Mouse (Mus musculus) layer of hippocampus, adult 9-10 months (tissue): ENCODE measurements at regions not wholly inside any gene's neighbourhood (a gene's known extent, or its start where the extent isn't known, plus 50 kb on each side); places are given as distances from the start of the nearest gene placed in this dataset.

Experiments
- DNase-seq: peaks from one replicate; pipeline ENCODE4 v3.0.0; 2022; ENCODE audit warnings: low spot score

GRCm38 (mm10) chr9:59232682-59233081 lies 58.7 kb upstream of the Adpgk start:
- no peak for DNase-seq

- DNase-seq: no peak
These were observed 59.4 kb upstream of the Adpgk start for GRCm38 (mm10) chr9:59231947-59232346.

DNA sequence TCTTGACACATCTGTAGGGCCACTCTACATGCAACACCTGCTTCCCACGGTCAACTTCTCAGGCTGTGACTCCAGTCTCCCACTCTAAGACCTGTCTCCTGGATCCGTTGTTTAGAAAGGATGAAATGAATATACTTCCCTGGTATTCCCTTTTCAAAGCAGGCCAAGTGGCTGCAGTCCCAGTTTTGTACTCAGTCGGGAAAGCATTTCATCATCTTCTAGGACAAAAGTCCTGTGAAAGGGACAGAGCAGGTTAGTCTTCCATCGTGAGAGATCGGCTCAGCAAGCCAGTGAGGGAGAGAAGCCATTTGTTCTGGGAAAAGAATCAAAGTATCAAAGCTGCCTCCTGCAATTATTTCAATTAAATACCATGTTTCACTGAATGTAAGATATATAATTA lies 60.2 kb upstream of the Adpgk start:
- DNase-seq: no peak

DNA sequence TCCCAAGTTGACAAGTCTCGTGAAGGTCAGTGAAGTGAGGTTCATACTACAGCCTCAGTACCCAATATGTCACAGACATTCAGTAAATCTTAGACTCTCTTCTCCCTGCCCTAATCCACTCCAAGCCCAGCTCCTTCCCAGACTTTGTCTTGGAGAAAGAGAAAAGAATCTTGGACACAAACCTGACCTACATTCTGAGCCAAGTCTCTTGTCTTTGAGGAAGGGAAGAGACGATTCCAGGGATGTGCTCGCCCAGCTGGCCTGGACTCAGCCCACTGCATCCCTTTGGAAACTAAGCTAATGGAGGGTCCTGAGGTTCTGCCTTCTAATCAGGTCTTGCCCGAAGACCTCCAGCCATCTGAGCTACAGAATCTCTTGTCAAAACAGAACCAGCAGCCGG lies 61.2 kb upstream of the Adpgk start:
- DNase-seq: no peak

DNA sequence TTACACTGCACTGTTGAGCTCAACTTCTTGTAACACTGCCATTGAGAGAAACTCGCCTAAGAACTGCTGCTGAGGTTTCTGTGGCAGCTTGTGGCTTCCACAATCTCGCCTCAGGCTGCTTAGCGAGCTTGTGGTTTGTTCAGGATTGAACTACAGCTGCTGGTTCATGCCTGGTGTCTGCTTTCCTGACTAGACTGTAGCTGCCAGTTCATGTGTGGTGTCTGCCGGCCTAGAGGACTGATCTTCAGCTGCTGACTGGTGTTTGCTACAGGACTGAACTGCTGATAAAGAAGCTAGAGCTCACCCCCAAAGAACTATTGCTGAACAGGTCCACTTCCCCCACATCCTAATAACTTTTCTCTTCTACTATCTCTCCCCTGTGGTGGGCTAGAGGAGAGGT lies 63.4 kb upstream of the Adpgk start:
- no peak for DNase-seq

DNA sequence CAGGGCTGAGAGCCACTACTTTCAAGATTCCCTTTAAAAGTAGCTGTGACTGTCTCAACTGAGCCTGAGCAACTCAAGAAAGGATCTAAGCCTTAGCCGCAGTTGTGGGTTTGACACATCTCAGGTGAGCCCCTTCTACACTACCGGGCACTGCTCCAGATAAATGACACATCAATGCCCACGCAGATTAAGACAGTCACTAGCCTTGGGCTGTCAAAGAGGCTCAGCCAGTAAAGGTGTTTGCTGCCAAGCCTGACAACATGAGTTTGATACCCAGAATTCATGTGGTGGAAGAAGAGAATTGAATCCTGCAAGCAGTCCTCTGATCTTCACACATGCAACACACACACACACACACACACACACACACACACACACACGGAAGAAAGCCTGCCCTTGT lies 65.0 kb upstream of the Adpgk start:
- no peak for DNase-seq

DNA sequence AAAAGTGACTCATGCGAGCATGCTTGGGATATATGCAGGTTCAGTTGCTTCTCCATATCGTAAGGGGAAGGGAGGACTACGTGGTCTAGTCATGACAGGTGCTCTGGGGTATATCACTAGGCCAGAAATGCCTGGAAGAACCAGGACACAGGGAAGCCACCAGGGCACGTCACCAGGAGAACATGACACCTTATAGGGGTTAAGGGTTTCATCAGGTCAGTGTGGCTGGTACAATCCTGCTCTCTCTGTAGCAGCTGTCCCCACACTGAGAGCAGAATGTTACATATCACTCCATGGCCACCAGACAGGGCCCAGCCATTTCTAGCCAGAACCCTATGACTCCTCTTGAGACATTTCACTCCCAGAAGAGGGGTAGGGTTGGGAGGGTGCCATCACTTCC lies 72.1 kb upstream of the Adpgk start:
- no peak for DNase-seq

DNA sequence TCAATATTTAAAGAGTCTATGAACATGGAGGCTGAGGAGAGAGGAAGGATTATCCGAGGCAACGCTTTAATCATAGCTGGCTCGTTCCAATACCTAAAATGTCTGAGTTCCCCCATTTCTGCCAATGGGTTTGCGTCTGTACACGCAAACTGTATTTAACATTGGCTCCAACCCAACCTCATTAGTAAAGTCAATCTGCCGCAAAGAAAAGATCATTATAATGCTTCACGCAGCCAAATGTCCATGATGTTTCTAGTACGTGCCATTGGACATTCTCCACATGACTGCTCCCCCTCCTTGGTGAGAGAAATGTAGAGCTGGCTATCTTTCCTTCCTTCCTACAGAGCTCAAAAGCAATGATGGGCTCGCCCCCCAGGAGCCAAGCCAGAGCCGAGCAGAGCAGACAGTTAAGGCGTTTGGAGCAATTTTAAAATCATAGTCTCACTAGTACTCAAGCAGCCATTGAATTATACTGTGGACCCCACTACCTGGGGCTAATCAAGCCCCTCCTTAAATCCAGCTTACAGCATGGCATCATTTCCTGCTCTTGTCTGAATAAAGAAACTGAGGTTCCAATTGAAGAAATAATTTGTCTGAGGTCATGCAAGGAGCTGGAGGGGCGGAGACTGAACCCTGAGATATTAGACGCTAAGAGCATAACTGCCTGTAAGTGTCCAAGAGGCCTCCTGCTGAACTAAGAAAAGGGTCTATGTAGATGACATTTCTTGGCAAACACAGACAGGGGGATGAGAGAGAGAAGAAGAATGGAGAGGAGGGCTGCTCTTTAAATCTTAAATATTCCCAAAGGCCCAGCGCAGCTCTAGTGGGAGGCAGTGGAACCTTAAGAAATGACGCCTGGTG lies 88.5 kb upstream of the Adpgk start:
- peak; percentile 22 for DNase-seq

- DNase-seq: no peak
These were observed 91.7 kb upstream of the Adpgk start for GRCm38 (mm10) chr9:59199495-59200196.

DNA sequence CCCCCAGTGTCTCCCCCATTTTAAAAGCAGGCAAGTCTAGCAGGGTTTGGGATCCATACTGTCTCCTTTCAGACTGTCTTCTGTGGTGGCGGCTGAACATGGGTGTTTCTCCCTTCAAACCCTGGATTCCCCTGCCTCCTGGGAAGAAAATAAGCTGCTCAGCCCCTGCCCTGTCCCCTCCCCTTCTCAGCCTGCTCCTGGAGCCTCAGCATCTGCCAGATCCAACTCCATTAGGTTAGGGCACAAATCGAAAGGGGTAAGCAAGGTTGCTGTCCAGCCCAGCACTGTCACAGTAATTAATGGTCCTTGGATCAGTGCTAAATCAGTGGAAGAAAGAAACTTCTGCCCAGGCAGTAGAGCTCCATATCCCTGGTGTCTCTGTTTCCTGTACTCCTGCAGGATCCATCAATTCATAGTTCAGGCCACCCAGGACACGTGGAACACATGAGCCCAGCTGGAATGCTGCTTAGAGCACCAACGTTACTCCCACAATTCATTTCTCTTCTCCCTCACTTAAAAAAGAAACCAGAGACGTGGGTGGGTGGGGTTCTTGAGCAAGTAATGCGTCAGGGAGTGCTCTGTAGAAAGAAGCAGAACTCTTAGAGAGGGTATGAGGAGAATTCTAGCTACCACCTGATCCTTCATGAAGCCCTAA lies 93.0 kb upstream of the Adpgk start:
- no peak for DNase-seq

DNA sequence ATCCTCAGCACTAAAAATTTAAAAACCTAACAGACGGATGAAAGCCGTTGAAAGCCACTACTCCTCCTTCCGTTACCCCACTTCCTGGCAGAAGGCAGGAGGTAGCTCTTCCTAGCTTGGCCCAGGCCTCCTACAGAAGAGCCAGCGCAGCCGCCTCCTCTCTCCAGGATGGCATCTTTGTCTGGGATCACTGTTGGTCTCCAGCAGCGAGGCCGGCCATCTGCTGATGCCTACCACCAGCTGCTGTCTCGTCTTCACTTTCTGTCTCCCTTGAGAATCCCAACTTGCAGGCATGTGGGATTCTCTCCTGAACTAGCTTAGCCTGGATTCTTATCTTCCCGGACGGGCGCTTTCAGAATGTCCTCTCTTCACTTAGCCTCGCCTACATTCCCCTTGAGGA lies 93.9 kb upstream of the Adpgk start:
- DNase-seq: no peak

- no peak for DNase-seq
These were observed 97.4 kb upstream of the Adpgk start for GRCm38 (mm10) chr9:59193971-59194370.

DNA sequence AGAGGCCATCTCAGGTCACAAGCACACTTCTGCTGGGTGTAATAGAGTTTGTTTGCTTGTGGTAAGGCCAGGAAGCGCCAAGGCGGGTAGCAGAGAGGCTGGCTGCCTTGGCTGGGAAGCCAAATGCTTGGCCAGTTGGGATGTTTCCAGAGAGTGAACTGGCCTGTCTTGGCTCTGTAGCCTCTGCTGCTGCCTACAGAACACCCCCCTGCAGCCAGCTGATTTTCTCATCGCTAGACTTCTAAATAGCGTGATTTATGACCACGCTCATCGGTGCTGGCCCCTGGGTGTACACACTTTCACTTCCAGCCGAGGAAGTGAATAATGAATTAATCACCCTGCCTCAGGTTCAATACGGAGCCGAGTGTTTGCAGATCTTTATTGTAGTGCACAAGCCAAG lies 102.2 kb upstream of the Adpgk start:
- DNase-seq: no peak

DNA sequence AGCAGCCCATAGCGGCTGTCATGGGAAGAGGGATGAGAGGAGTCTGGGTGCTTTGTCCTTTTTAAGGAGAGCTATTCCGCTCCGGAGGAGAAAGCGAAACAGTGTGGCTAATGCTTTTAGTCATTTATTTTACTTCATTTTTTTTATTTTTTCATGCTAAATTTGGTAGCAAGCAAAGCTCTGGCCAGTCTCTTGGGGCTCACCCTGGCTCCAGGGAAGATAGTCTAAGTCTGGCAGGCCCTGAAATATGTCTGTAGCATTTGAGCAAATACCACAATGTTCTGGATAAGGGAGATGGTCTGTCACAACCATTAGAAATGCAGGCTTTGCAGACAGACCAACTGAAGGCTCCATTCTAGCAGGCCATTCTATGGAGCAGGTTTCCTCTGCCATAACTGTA lies 102.9 kb upstream of the Adpgk start:
- DNase-seq: no peak

DNA sequence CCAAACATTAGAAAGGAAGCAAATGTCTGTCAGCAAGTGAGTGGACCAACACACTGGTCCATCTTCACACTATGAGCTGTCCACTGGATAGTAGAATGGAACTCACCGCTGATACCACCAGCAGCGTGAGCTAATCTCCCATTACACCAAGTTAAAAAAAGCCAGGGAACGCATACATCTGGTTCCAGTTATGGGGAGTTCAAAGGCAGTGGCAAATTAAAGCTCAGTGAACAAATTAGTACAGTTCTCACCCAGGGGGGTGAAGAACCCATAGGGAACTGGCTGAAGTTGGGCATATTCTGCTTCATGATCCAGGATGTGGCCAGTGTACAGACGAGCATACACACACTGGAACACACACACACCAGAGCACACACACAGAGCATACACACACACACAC lies 105.0 kb upstream of the Adpgk start:
- no peak for DNase-seq

DNA sequence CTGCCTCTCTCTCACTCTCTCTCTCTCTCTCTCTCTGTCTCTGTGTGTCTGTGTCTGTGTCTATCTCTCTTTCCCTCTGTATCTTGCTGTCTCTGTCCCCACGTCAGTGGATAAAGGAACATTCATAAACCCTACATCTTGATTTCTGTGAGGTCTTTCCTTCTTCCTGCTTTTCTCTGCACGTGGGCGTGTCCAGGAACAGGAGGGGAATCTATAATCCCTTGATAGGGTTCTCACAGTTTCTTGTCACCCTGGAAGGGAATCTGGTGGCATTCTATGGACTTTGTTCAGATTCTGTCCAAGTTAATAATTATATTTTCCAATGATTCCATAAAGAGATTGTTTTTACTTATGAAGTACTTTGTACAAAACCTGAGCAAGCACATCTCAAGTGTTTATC lies 107.3 kb upstream of the Adpgk start:
- no peak for DNase-seq

DNA sequence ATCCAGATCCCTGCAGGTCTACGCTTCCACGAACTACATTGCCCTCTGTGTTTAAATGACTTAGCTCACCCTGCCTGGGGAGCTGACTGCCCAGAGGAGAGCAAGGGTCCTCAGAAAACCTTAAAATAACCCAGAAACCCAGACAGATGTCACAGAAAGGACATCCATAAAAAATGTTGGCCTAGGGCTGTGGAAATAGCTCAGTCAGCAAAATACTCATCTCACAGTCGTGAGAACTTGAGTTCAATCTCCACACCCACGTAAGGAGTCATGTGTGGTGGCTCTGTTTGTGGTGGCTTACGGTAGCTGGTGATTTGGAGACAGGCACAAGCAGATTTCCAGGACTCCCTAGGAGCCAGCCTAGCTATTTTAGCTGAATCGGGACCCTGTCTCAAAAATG lies 108.5 kb upstream of the Adpgk start:
- DNase-seq: no peak

GRCm38 (mm10) chr9:59182490-59182889 lies 108.9 kb upstream of the Adpgk start:
- no peak for DNase-seq

GRCm38 (mm10) chr9:59171576-59171975 lies 119.8 kb upstream of the Adpgk start:
- no peak for DNase-seq

- DNase-seq: no peak
These were observed 127.2 kb upstream of the Neo1 start for GRCm38 (mm10) chr9:59163390-59163976.

DNA sequence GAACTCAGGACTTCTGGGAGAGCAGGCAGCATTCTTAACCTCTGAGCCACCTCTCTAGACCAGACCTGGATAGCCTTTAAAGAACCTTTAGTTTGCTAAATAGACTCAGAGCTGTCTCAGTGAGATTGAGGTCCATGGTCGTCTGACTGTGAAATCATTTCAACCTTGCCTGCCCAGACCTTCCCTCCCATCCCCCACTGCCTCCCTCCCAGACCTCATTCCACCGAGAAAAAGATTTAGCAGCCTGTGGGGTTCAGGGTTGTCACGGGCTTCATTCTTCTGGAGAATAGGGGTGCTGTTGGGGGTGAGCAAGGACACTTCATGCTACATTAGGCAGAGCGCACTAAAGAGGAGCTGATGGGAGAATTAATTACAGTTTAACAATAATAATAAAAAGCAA lies 126.7 kb upstream of the Neo1 start:
- no peak for DNase-seq

- DNase-seq: no peak
These were observed 121.4 kb upstream of the Neo1 start for GRCm38 (mm10) chr9:59157663-59158062.

GRCm38 (mm10) chr9:59153945-59154344 lies 117.7 kb upstream of the Neo1 start:
- no peak for DNase-seq
